Mouse (Mus musculus) embryonic facial prominence, embryonic 10.5 days (tissue): ENCODE measurements around the gene Srprb. TPM values are rescaled to one million over a fixed set of nuclear protein-coding genes. Genes with fewer than 3 reads are reported as not detected.

Experiments
- DNase-seq: peaks from one replicate; pipeline ENCODE4 v3.0.0-alpha.2; 2017; ENCODE audit warnings: low spot score
- H3K27ac ChIP-seq: fragments of 300-500 bp; sonication (generic); replicated peaks from 2 replicates; pipeline ENCODE4 v1.5.1; 2016; ENCODE audit warnings: mild to moderate bottlenecking
- H3K27me3 ChIP-seq: fragments of 300-500 bp; sonication (generic); replicated peaks from 2 replicates; pipeline ENCODE4 v1.6.1; 2016; ENCODE audit warnings: low read depth, mild to moderate bottlenecking; ENCODE audit not compliant: poor library complexity, severe bottlenecking
- H3K36me3 ChIP-seq: fragments of 300-500 bp; sonication (generic); replicated peaks from 2 replicates; pipeline ENCODE4 v1.6.1; 2016; ENCODE audit warnings: mild to moderate bottlenecking, moderate library complexity
- H3K4me1 ChIP-seq: fragments of 300-500 bp; sonication (generic); 2 replicates; pipeline ENCODE4 v1.6.1; 2016
- H3K4me3 ChIP-seq: fragments of 300-500 bp; sonication (generic); 2 replicates; pipeline ENCODE4 v1.5.1; 2016; ENCODE audit warnings: mild to moderate bottlenecking, moderate library complexity
- H3K9me3 ChIP-seq: fragments of 300-500 bp; sonication (generic); 2 replicates; pipeline ENCODE4 v1.6.1; 2016; ENCODE audit warnings: mild to moderate bottlenecking
- WGBS: fragments of 180-500 bp; shearing (Covaris S2); methylation state at CpG from one replicate; pipeline ENCODE4 v1.1.7; 2016; 5-methylcytosine and 5-hydroxymethylcytosine counted together
- polyA plus RNA-seq: library from polyadenylated mRNA; unstranded; fragments of >200 nt; fragmentation: Nextera tagmentation; extraction: Ambion mirVana; gene quantifications from 2 replicates; pipeline ENCODE4 v1.2.1, GENCODE M21; 2016

Srprb gene
- polyA plus RNA-seq, 1 experiment from 2014 or later: 62.8 TPM

DNA sequence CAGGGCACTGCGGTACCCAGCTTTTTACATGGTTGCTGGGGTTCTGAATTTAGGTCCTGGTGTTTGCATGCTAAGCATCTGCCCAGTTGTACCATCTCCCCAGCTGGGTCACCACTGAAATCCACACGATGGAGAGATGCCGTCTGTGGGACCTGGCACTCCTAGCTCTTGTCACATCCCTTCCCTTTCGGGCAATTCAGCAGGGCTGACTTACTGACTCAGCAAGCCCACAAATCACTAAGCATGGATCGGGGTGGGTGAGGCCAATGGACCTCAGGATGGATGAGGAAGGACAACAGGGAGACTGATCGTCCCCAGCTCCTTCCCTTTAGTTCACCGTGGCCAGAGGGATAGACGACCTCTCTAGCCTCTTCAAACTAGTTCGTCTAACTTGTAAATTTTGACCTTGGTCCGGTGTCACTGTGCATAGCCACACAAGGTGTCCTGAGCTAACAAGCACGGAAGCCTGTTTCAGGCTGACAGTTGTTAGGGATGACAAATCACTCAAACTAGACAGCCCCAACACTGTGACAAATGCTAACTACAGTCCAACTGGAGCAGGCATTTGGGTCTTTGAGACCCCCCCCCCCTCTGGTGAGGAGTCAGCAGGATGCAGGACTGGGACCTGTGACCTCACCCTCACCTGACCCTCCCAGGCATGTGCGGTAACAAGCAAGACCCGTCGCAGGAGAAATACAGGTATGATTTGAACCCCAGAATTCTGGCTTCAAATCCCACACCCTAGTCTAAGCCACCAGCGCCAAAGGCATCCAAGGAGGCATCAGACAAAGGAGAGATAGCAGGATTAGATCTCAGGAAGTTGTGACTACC is 27.3 kb upstream of the Srprb start:
- 85% methylated on average over 15 of the region's 15 CpGs for WGBS
- no peak for DNase-seq
- H3K36me3 ChIP-seq: no peaks in the 10 kb centered on the region
- no peaks in the 10 kb centered on the region for H3K9me3 ChIP-seq
- no peak overlapping the region for H3K27ac ChIP-seq
- no peaks in the 10 kb centered on the region for H3K27me3 ChIP-seq
- H3K4me3 ChIP-seq: no peak overlapping the region
- H3K4me1 ChIP-seq: peaks cover 35% of the 10 kb centered on the region

DNA sequence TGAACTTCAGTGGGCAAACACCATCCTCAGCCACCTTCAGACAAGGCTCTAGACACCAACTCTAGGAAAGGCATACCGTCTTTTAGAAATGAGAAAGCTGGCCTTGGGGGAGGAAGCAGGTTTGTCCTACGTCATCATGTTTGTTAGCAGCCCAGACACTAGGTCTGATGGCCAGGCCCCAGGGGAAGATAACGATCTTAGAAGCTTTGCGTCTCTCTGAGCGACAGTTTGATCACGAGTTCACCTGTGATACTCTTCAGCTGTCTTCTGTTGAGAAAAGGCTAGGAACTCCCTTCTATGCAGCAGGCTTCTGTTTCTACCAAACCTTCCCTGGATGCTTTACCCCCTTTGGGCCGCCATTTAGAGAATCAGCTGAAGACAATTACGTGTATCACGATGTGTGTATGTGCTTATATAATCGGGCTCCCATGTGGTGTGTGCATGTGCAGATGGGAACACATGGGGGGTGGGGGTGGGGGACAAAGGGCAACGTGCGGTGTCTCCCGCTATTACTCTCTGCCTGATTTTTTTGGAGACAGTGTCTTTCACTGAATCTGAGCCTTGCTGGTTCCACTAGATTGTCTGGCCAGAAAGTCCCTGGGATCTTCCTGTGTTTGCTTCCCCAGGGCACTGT is 26.6 kb upstream of the Srprb start:
- no peak overlapping the region for H3K4me3 ChIP-seq
- DNase-seq: no peak
- H3K36me3 ChIP-seq: no peaks in the 10 kb centered on the region
- no peaks in the 10 kb centered on the region for H3K27me3 ChIP-seq
- no peaks in the 10 kb centered on the region for H3K9me3 ChIP-seq
- no peak overlapping the region for H3K27ac ChIP-seq
- WGBS: 83% methylated on average over 13 of the region's 13 CpGs
- peaks cover 32% of the 10 kb centered on the region for H3K4me1 ChIP-seq

DNA sequence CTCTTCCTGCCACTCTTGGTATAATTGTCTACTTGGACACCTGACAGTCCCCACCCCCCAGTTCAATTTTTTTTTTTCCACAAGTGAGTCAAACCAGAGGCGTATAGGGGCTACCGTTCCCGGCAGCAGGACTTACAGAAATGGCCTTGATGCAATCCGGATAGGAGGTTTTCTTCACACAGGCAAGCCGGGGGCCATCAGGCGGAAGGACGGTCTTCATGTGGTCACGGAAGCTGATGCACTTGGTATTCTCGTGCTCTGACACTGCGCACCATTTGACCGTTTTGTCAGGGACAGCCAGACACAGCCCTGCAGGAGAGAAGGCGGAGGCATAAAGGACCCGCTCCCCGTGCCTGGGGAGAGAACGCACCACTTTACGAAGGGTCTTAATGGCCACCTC is 25.8 kb upstream of the Srprb start:
- H3K27ac ChIP-seq: no peak overlapping the region
- peaks cover 27% of the 10 kb centered on the region for H3K4me1 ChIP-seq
- H3K9me3 ChIP-seq: no peaks in the 10 kb centered on the region
- DNase-seq: no peak
- WGBS: 90% methylated on average over 16 of the region's 16 CpGs
- no peaks in the 10 kb centered on the region for H3K27me3 ChIP-seq
- no peak overlapping the region for H3K4me3 ChIP-seq
- H3K36me3 ChIP-seq: no peaks in the 10 kb centered on the region

GRCm38 (mm10) chr9:103226806-103227205 is 24.9 kb upstream of the Srprb start:
- Histone ChIP-seq H3K27ac (no peak overlapping the region), H3K36me3 (no peaks in the 10 kb centered on the region), H3K9me3 (no peaks in the 10 kb centered on the region), H3K4me1 (peaks cover 24% of the 10 kb centered on the region), H3K27me3 (no peaks in the 10 kb centered on the region), H3K4me3 (no peak overlapping the region)
- 94% methylated on average over 15 of the region's 15 CpGs for WGBS
- no peak for DNase-seq

GRCm38 (mm10) chr9:103225464-103225863 is 23.5 kb upstream of the Srprb start:
- H3K9me3 ChIP-seq: no peaks in the 10 kb centered on the region

GRCm38 (mm10) chr9:103224721-103225120 is 22.8 kb upstream of the Srprb start:
- Histone ChIP-seq H3K27ac (no peak overlapping the region), H3K9me3 (no peaks in the 10 kb centered on the region), H3K36me3 (no peaks in the 10 kb centered on the region), H3K4me1 (peaks cover 13% of the 10 kb centered on the region), H3K4me3 (no peak overlapping the region), H3K27me3 (no peaks in the 10 kb centered on the region)
- 90% methylated on average over 7 of the region's 7 CpGs for WGBS
- DNase-seq: no peak

More at GRCm38 (mm10) chr9:103225464-103225863, 23.5 kb upstream of the Srprb start:
- peak; percentile 30 for DNase-seq
- Histone ChIP-seq H3K27ac (no peak overlapping the region), H3K4me3 (no peak overlapping the region), H3K36me3 (no peaks in the 10 kb centered on the region), H3K27me3 (no peaks in the 10 kb centered on the region), H3K4me1 (peaks cover 21% of the 10 kb centered on the region)
- WGBS: 65% methylated on average over 3 of the region's 3 CpGs

DNA sequence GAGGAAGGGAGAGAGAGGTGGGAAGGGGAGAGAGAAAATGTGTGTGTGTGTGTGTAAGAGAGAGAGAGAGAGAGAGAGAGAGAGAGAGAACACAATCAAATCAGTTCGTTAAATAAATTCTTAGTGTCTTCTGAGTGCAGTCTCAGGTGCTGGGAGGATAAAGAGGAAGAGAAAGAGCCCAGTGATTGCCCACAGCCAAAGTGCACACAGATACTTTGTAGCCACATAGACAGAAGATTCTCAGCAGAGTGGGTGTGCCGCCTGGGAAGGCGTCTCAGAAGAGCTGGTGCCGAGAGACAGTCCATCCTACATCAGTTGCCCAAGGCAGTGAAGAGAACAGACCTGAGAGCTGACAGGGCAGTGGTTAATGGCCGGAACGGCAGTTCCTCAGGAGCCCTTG is 12.3 kb upstream of the Srprb start:
- no peak for DNase-seq
- Histone ChIP-seq H3K27me3 (no peaks in the 10 kb centered on the region), H3K27ac (no peak overlapping the region), H3K4me1 (no peaks in the 10 kb centered on the region), H3K9me3 (no peaks in the 10 kb centered on the region), H3K36me3 (no peaks in the 10 kb centered on the region), H3K4me3 (no peak overlapping the region)
- 85% methylated on average over 6 of the region's 6 CpGs for WGBS

DNA sequence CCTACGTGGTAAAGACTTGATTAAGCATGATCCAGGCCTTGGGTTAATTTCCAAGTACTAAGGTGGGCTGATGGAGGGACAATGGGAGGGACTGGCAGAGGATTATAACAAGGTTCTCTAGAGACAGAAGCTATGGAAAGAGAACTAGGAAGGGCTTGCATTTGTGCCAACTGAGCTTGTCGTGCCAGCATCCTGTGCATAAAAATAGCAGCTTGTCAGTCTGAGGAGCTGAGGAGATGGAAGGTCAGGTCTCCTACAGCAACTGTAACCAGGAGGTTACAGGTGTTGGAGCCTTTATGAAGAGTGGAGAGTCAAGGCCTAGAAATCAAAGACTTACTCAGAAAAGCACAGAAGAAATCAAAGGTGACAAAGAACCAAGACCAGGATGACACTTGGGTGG is 11.7 kb upstream of the Srprb start:
- no peaks in the 10 kb centered on the region for H3K27me3 ChIP-seq
- H3K9me3 ChIP-seq: no peaks in the 10 kb centered on the region
- H3K36me3 ChIP-seq: no peaks in the 10 kb centered on the region
- H3K4me1 ChIP-seq: no peaks in the 10 kb centered on the region
- no peak overlapping the region for H3K4me3 ChIP-seq
- no peak overlapping the region for H3K27ac ChIP-seq
- WGBS: 73% methylated on average over 2 of the region's 2 CpGs
- DNase-seq: no peak

DNA sequence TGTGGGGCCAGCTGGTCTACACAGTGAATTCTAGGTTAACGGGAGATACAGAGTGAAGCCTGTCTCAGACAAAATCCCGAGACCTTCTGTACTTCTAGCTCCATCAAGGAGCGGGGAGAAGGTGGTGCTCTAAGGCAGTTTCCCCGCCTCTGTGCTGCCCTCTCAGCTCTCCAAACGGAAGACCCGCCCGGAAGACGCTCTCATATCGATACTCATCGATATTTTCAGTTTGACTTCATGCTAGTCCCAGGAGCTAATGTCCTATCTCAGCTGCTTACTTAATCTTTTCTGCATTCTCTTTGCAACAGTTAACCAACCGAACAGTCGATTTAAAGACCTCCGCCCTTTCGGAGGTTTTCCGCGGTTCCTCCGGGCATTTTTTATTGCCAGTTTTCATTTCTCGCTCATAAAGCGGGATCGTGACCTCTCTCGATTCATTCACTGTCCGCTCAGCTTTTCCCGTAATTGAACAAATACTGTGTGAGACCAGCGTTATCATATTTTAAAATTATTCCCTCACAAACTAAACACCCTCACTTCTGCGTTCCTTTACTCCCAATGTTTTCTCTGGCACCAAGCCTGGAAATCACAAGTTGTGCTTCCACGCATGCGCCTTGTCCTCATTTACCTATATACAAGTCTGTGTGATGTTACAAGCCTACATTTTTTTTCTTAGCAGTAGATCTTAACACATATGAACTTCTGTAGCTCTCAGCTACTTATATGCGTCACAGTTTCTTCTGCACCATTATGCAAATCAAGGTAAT is 10.9 kb upstream of the Srprb start:
- Histone ChIP-seq H3K27ac (no peak overlapping the region), H3K27me3 (no peaks in the 10 kb centered on the region), H3K9me3 (no peaks in the 10 kb centered on the region), H3K4me1 (no peaks in the 10 kb centered on the region), H3K36me3 (no peaks in the 10 kb centered on the region), H3K4me3 (no peak overlapping the region)
- WGBS: 83% methylated on average over 28 of the region's 28 CpGs
- DNase-seq: no peak

DNA sequence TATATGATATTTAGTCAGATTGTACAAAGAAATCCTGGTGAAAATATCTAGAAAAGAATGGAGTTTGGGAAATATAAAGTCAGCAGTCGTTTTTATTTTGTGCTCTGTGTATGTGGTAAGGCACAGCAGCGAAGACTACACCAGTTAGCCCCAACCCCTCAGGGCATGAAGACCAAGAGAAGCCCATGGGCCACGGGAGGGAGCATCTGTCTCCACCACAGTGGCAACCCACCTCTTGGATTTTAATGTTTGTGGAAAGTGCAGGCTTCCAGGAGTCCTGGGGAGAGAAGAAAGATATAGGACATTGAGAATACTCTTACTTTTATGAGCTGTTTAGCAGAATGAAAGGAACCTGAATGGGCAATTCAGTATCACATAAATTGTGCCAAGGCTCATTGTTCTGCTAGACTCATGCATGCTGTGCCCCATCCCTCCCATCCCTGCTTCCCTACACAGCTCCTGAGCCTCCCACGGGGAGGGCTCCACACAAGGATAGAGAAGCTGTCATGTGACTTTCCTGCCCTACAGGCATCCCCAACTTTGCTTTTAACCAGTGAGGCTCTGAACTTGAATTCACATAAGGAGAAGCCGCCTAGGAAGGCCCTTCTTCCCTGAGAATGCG is 7.0 kb upstream of the Srprb start:
- Histone ChIP-seq H3K4me3 (no peak overlapping the region), H3K9me3 (no peaks in the 10 kb centered on the region), H3K36me3 (no peaks in the 10 kb centered on the region), H3K4me1 (no peaks in the 10 kb centered on the region), H3K27me3 (no peaks in the 10 kb centered on the region), H3K27ac (no peak overlapping the region)
- no peak for DNase-seq
- WGBS: 47% methylated on average over 6 of the region's 6 CpGs

GRCm38 (mm10) chr9:103207846-103208245 is 5.9 kb upstream of the Srprb start:
- Histone ChIP-seq H3K27me3 (no peaks in the 10 kb centered on the region), H3K27ac (no peak overlapping the region), H3K4me1 (no peaks in the 10 kb centered on the region), H3K4me3 (peak overlapping the region; percentile 38; the same call in 1 of the 2 replicates), H3K9me3 (no peaks in the 10 kb centered on the region), H3K36me3 (no peaks in the 10 kb centered on the region)
- DNase-seq: peak; percentile 85
- WGBS: 9% methylated on average over 16 of the region's 16 CpGs

DNA sequence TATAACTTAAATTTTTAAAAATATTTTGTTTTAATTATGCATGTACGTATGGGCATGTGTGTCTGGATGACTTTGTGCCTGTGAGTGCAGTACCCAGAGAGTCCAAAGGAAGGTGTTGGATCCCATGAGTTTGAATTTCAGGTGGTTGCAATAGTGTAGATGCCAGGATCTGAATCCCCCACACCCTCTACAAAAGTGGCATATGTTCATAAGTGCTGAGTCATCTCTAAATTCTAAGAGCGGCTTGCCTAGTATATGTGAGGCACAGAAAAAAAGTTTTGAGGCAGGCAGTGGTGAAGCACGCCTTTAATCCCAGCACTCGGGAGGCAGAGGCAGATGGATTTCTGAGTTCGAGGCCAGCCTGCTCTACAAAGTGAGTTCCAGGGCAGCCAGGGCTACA is 3.8 kb upstream of the Srprb start:
- H3K4me1 ChIP-seq: peaks cover 4% of the 10 kb centered on the region; the same call in 1 of the 2 replicates
- DNase-seq: no peak
- H3K27ac ChIP-seq: no peak overlapping the region
- no peak overlapping the region for H3K4me3 ChIP-seq
- H3K9me3 ChIP-seq: no peaks in the 10 kb centered on the region
- no peaks in the 10 kb centered on the region for H3K27me3 ChIP-seq
- 91% methylated on average over 5 of the region's 5 CpGs for WGBS
- H3K36me3 ChIP-seq: no peaks in the 10 kb centered on the region
